Mouse (Mus musculus): ENCODE results near the gene Suz12. TPM values are rescaled to one million over a fixed set of nuclear protein-coding genes. Genes with fewer than 3 reads are reported as not detected.

Suz12 gene
- polyA plus RNA-seq, 1 experiment from 2014 or later: 21.3 TPM

DNA sequence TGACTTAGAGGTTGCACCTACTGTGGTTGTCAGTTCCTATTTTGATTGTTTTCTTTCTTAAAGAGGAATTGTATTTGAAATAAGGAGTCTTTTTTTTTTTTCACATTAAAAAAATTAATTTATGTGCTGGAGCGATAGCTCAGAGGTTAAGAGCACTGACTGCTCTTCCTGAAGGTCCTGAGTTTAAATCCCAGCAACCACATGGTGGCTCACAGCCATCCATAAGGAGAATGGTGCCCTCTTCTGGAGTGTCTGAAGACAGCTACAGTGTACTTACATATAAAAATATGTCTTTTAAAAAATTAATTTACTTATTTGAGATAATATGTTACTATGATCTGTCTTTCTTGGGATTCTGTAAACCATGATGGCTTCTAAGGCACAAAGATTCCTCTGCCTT lies 26.9 kb downstream of the Suz12 start:
- Histone ChIP-seq H3K4me2 (ENCODE audit: low read depth) (no peak overlapping the region), H3K9me3 (ENCODE audit: control insufficient read depth, low read length) (no peaks in the 10 kb centered on the region), H3K4me1 (ENCODE audit: control insufficient read depth, insufficient read depth, low read length) (no peaks in the 10 kb centered on the region), H3K27me3 (ENCODE audit: control insufficient read depth, insufficient read depth, low read length) (no peaks in the 10 kb centered on the region), H3K9ac (ENCODE audit: low read length) (no peak overlapping the region), H3K36me3 (ENCODE audit: control insufficient read depth, insufficient read depth, low read length) (peaks cover 12% of the 10 kb centered on the region), H3K4me3 (ENCODE audit: low read depth, low read length) (no peak overlapping the region), H3K27ac (ENCODE audit: low read depth, low read length) (no peak overlapping the region)
- DNase-seq (ENCODE audit: low spot score) (no peak), ATAC-seq (ENCODE audit: insufficient read depth, low FRiP score, low TSS enrichment) (no peak)
- 92% methylated on average over 1 of the region's 1 CpGs for WGBS

- Histone ChIP-seq H3K27me3 (ENCODE audit: control insufficient read depth, insufficient read depth, low read length) (no peaks in the 10 kb centered on the region), H3K9me3 (ENCODE audit: control insufficient read depth, low read length) (no peaks in the 10 kb centered on the region), H3K4me3 (ENCODE audit: low read depth, low read length) (no peak overlapping the region), H3K4me1 (ENCODE audit: control insufficient read depth, insufficient read depth, low read length) (no peaks in the 10 kb centered on the region), H3K36me3 (ENCODE audit: control insufficient read depth, insufficient read depth, low read length) (peaks cover 15% of the 10 kb centered on the region), H3K9ac (ENCODE audit: low read length) (no peak overlapping the region), H3K4me2 (ENCODE audit: low read depth) (no peak overlapping the region), H3K27ac (ENCODE audit: low read depth, low read length) (no peak overlapping the region)
- no peak for DNase-seq (ENCODE audit: low spot score)
- 89% methylated on average over 4 of the region's 4 CpGs for WGBS
- no peak for ATAC-seq (ENCODE audit: insufficient read depth, low FRiP score, low TSS enrichment)
Observed at GRCm38 (mm10) chr11:80021306-80021705, 28.4 kb downstream of the Suz12 start.

GRCm38 (mm10) chr11:80037495-80037894 lies 44.6 kb downstream of the Suz12 start:
- no peaks in the 10 kb centered on the region for H3K4me1 ChIP-seq (ENCODE audit: control insufficient read depth, insufficient read depth, low read length)
- WGBS: 78% methylated on average over 8 of the region's 8 CpGs

GRCm38 (mm10) chr11:80042615-80043418 lies 49.9 kb downstream of the Suz12 start:
- no peaks in the 10 kb centered on the region for H3K36me3 ChIP-seq (ENCODE audit: control insufficient read depth, insufficient read depth, low read length)
- ATAC-seq (ENCODE audit: insufficient read depth, low FRiP score, low TSS enrichment) (no peak), DNase-seq (ENCODE audit: low spot score) (peak; percentile 23)
- H3K4me2 ChIP-seq (ENCODE audit: low read depth): no peak overlapping the region
- WGBS: 59% methylated on average over 10 of the region's 10 CpGs
- no peaks in the 10 kb centered on the region for H3K4me1 ChIP-seq (ENCODE audit: control insufficient read depth, insufficient read depth, low read length)
- H3K9ac ChIP-seq (ENCODE audit: low read length): no peak overlapping the region
- no peak overlapping the region for H3K4me3 ChIP-seq (ENCODE audit: low read depth, low read length)
- H3K27me3 ChIP-seq (ENCODE audit: control insufficient read depth, insufficient read depth, low read length): no peaks in the 10 kb centered on the region
- no peaks in the 10 kb centered on the region for H3K9me3 ChIP-seq (ENCODE audit: control insufficient read depth, low read length)
- H3K27ac ChIP-seq (ENCODE audit: low read depth, low read length): no peak overlapping the region

More at GRCm38 (mm10) chr11:80037495-80037894, 44.6 kb downstream of the Suz12 start:
- no peak overlapping the region for H3K9ac ChIP-seq (ENCODE audit: low read length)
- DNase-seq (ENCODE audit: low spot score) (no peak), ATAC-seq (ENCODE audit: insufficient read depth, low FRiP score, low TSS enrichment) (no peak)
- no peaks in the 10 kb centered on the region for H3K9me3 ChIP-seq (ENCODE audit: control insufficient read depth, low read length)
- H3K4me3 ChIP-seq (ENCODE audit: low read depth, low read length): no peak overlapping the region
- H3K4me2 ChIP-seq (ENCODE audit: low read depth): no peak overlapping the region
- H3K36me3 ChIP-seq (ENCODE audit: control insufficient read depth, insufficient read depth, low read length): peaks cover 8% of the 10 kb centered on the region; the same call in 1 of the 2 replicates
- no peak overlapping the region for H3K27ac ChIP-seq (ENCODE audit: low read depth, low read length)
- H3K27me3 ChIP-seq (ENCODE audit: control insufficient read depth, insufficient read depth, low read length): no peaks in the 10 kb centered on the region

DNA sequence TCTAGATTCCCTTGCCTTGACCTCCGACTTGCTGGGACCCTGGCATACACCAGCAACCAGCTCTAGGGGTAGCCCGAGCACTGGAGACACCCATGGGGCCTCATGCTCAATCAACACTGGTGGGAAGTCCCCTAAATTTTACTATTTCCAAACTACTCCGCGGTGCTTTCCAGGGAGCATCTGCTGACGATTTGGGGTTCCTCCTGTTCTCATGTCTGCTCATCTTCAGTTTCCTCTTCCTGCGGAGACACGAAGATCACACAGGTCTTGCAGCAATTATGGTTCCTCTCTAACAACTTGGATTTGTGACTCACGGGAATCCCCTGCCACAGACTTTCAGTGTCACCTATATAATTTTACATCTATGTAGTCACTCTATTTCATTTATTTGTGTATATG lies 50.5 kb downstream of the Suz12 start:
- no peaks in the 10 kb centered on the region for H3K9me3 ChIP-seq (ENCODE audit: control insufficient read depth, low read length)
- H3K4me2 ChIP-seq (ENCODE audit: low read depth): no peak overlapping the region
- H3K36me3 ChIP-seq (ENCODE audit: control insufficient read depth, insufficient read depth, low read length): no peaks in the 10 kb centered on the region
- DNase-seq (ENCODE audit: low spot score) (no peak), ATAC-seq (ENCODE audit: insufficient read depth, low FRiP score, low TSS enrichment) (no peak)
- no peak overlapping the region for H3K27ac ChIP-seq (ENCODE audit: low read depth, low read length)
- no peak overlapping the region for H3K4me3 ChIP-seq (ENCODE audit: low read depth, low read length)
- H3K9ac ChIP-seq (ENCODE audit: low read length): no peak overlapping the region
- no peaks in the 10 kb centered on the region for H3K4me1 ChIP-seq (ENCODE audit: control insufficient read depth, insufficient read depth, low read length)
- no peaks in the 10 kb centered on the region for H3K27me3 ChIP-seq (ENCODE audit: control insufficient read depth, insufficient read depth, low read length)
- 89% methylated on average over 8 of the region's 8 CpGs for WGBS

- ATAC-seq (ENCODE audit: insufficient read depth, low FRiP score, low TSS enrichment): no peak
- Histone ChIP-seq H3K4me3 (ENCODE audit: low read depth, low read length) (no peak overlapping the region), H3K36me3 (ENCODE audit: control insufficient read depth, insufficient read depth, low read length) (no peaks in the 10 kb centered on the region), H3K4me1 (ENCODE audit: control insufficient read depth, insufficient read depth, low read length) (no peaks in the 10 kb centered on the region), H3K9me3 (ENCODE audit: control insufficient read depth, low read length) (no peaks in the 10 kb centered on the region), H3K27ac (ENCODE audit: low read depth, low read length) (no peak overlapping the region), H3K9ac (ENCODE audit: low read length) (no peak overlapping the region), H3K4me2 (ENCODE audit: low read depth) (no peak overlapping the region), H3K27me3 (ENCODE audit: control insufficient read depth, insufficient read depth, low read length) (no peaks in the 10 kb centered on the region)
- DNase-seq (ENCODE audit: low spot score): no peak
- 86% methylated on average over 7 of the region's 7 CpGs for WGBS
Observed at GRCm38 (mm10) chr11:80046856-80047255, 54.0 kb downstream of the Suz12 start.

GRCm38 (mm10) chr11:80050088-80050487 lies 57.2 kb downstream of the Suz12 start:
- no peaks in the 10 kb centered on the region for H3K27me3 ChIP-seq (ENCODE audit: control insufficient read depth, insufficient read depth, low read length)
- DNase-seq (ENCODE audit: low spot score) (no peak), ATAC-seq (ENCODE audit: insufficient read depth, low FRiP score, low TSS enrichment) (no peak)
- no peak overlapping the region for H3K4me2 ChIP-seq (ENCODE audit: low read depth)
- no peak overlapping the region for H3K27ac ChIP-seq (ENCODE audit: low read depth, low read length)
- H3K36me3 ChIP-seq (ENCODE audit: control insufficient read depth, insufficient read depth, low read length): no peaks in the 10 kb centered on the region
- WGBS: 47% methylated on average over 2 of the region's 2 CpGs
- H3K4me1 ChIP-seq (ENCODE audit: control insufficient read depth, insufficient read depth, low read length): no peaks in the 10 kb centered on the region
- no peak overlapping the region for H3K9ac ChIP-seq (ENCODE audit: low read length)
- no peak overlapping the region for H3K4me3 ChIP-seq (ENCODE audit: low read depth, low read length)
- H3K9me3 ChIP-seq (ENCODE audit: control insufficient read depth, low read length): no peaks in the 10 kb centered on the region

DNA sequence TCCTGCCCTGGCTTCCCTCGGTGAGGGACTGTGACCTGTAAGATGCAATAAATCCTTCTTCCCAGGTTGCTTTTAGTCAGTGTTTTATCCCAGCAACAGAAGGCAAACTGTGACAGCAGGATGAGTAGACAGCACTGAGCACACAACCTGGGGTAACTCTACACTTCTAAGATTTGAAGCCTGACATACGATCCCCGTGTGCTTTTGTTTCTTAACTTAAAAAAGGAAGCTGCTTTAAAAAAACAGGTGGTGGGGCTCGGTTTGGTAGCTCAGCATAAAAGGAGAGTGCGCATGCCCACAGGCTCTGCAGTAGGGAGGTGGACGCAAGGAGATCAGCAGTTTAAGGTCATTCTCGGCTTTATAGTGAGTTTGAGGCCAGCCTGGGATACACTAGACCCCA lies 59.5 kb downstream of the Suz12 start:
- Histone ChIP-seq H3K27me3 (ENCODE audit: control insufficient read depth, insufficient read depth, low read length) (no peaks in the 10 kb centered on the region), H3K36me3 (ENCODE audit: control insufficient read depth, insufficient read depth, low read length) (no peaks in the 10 kb centered on the region), H3K27ac (ENCODE audit: low read depth, low read length) (no peak overlapping the region), H3K4me1 (ENCODE audit: control insufficient read depth, insufficient read depth, low read length) (no peaks in the 10 kb centered on the region), H3K9me3 (ENCODE audit: control insufficient read depth, low read length) (no peaks in the 10 kb centered on the region), H3K9ac (ENCODE audit: low read length) (no peak overlapping the region), H3K4me2 (ENCODE audit: low read depth) (no peak overlapping the region), H3K4me3 (ENCODE audit: low read depth, low read length) (no peak overlapping the region)
- DNase-seq (ENCODE audit: low spot score): no peak
- WGBS: 74% methylated on average over 7 of the region's 7 CpGs
- ATAC-seq (ENCODE audit: insufficient read depth, low FRiP score, low TSS enrichment): no peak

DNA sequence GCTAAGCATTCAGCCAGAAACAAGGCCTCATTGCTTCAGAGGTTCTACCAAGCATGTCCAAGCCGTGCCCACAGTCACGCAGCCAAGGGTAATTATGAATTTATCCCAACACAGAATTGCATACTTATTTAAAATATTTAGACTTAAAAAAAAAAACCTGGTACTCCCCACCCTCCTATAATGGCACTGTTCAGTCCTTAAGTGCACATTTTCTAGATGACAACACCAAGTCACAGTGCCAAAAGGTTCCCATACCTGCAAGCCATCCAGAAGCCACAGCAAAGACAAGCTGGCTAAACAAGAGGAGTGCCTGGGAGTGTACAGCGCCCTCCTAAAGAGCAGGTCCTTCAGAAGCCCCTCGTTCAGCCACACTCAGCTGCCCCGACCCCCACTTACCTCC lies 60.3 kb downstream of the Suz12 start:
- WGBS: 90% methylated on average over 5 of the region's 5 CpGs

More for the DNA sequence above, 60.3 kb downstream of the Suz12 start:
- no peaks in the 10 kb centered on the region for H3K4me1 ChIP-seq (ENCODE audit: control insufficient read depth, insufficient read depth, low read length)
- H3K27me3 ChIP-seq (ENCODE audit: control insufficient read depth, insufficient read depth, low read length): no peaks in the 10 kb centered on the region
- ATAC-seq (ENCODE audit: insufficient read depth, low FRiP score, low TSS enrichment) (no peak), DNase-seq (ENCODE audit: low spot score) (no peak)
- no peak overlapping the region for H3K27ac ChIP-seq (ENCODE audit: low read depth, low read length)
- no peak overlapping the region for H3K4me2 ChIP-seq (ENCODE audit: low read depth)
- H3K9me3 ChIP-seq (ENCODE audit: control insufficient read depth, low read length): no peaks in the 10 kb centered on the region
- no peak overlapping the region for H3K9ac ChIP-seq (ENCODE audit: low read length)
- no peaks in the 10 kb centered on the region; the same call in 1 of the 2 replicates for H3K36me3 ChIP-seq (ENCODE audit: control insufficient read depth, insufficient read depth, low read length)
- no peak overlapping the region for H3K4me3 ChIP-seq (ENCODE audit: low read depth, low read length)
